Mouse (Mus musculus) testis, postnatal 14 days (tissue): ENCODE results near the gene Duox1.
A peak's percentile ranks its signal among the peaks of the same experiment; 100 is the strongest.

Source experiments
- DNase-seq: peaks from one replicate; pipeline ENCODE4 v3.0.0; 2021; ENCODE audit warnings: low spot score

The Duox1 gene

GRCm38 (mm10) chr2:122355389-122355788, 39.9 kb downstream of the Duox1 start:
- DNase-seq = no peak

GRCm38 (mm10) chr2:122356187-122356586, 40.7 kb downstream of the Duox1 start:
- no peak for DNase-seq

DNA sequence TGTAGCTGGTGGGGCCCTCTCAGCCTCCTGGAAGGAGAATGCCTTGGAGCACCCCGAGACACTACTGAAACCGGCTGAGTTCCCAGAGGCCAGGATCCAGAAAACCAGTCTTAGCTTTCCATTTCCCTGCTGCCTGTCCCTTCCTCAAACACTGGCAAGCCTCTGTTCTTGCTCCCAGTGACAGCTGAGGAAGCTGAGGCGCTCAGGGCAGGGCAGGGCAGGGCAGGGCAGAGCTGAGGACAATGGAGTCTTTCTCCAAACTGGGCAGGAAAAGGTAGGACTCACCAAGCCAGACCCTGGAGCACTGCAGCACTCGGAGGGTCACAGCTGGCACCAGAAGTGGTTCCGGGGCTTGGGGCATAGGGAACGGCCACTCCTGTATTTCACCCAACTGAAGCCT, 44.8 kb downstream of the Duox1 start:
- DNase-seq = no peak

- no peak for DNase-seq
Measured at GRCm38 (mm10) chr2:122361181-122361580, 45.7 kb downstream of the Duox1 start.

- no peak for DNase-seq
Measured at GRCm38 (mm10) chr2:122361868-122362621, 46.6 kb downstream of the Duox1 start.

DNA sequence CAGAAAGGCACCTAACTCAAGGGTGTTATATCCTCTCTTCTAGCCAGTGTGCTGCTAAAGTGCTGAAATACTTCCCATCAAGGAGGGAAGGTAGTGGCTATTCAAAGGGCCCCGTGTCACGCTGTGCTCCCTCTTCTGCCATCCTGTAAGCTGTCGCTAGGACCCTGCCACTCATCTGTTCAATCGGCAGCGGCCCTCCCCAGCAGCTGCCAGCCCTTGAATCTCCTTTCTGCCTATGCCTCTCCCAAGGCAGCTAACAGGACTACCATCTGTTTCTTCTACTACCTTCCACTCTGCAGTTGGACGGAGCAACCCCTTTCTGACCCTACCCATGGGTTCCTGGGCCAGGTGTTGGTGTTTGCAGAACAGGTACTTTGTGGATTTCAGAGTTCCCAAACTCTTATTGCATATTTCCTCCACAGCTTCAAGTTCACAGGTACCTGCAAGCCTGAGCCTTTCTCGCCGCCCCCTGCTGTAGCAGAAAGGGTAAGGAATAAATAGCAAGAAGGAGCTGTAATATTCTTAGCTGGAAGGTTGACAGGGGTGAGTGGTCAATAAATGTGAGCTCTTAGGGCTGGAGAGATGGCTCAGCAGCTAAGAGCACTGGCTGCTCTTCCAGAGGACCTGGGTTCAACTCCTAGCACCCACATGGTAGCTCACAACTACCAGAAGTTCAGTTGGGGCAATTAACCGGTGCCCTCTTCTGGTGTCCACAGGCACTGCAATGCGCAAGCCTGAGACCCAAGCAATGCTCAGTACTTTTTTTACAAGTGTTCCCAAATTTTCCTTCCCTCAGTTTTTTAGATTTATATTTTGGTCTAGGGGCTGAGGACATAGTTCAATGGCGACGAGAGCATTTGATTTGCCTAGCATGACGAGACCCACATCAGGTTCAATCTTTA, 47.4 kb downstream of the Duox1 start:
- DNase-seq = no peak

- no peak for DNase-seq
Measured at GRCm38 (mm10) chr2:122364352-122364944, 49.0 kb downstream of the Duox1 start.

DNA sequence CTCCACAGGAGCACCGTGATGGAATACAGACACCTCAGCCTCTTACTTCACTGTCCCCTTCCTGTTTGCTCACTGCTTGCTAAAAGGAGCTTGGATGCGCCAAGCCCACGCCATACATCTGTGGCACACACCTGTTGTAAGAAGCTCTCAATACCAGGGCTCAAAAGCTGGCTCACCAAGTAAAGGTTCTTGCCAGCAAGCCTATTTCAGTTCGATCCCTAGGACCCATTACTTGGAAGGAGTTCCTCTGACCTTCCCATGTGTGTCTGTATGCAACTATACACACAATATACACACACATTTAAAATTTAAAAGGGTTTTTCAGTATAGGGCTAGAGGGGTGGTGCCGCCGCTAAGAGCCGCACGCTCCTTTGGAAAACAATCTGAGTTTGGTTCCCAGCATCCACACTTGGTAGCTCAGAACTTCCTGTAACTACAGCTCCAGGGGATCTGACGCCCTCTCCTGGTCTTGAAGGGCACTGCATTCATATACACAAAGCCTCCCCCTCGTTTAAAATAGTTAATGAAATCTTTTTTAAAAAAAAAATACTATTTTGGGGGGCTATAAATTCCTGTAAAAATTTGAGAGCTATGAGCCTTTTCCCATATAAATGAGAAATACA, 49.9 kb downstream of the Duox1 start:
- no peak for DNase-seq

DNA sequence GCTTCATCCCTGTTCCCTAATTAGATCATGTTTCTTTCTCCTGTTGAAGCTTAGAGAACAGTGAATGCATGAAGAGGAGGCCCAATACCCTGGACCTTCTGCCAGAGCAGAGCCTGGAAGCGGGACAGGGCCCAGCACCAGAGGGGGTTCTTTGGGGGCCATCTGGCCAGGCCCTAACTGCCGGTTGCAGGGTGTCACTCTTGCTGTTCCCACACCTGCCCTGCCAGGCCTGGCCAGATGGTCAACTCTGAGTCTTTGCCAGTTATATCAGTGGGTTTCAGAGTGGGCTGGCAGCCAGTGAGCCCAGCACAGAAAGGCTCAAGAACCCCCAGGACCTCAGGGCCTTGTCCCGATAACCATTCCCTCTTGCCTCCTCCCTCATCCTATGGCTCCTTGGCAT, 50.6 kb downstream of the Duox1 start:
- no peak for DNase-seq

- DNase-seq = no peak
Measured at GRCm38 (mm10) chr2:122366706-122367105, 51.2 kb downstream of the Duox1 start.

DNA sequence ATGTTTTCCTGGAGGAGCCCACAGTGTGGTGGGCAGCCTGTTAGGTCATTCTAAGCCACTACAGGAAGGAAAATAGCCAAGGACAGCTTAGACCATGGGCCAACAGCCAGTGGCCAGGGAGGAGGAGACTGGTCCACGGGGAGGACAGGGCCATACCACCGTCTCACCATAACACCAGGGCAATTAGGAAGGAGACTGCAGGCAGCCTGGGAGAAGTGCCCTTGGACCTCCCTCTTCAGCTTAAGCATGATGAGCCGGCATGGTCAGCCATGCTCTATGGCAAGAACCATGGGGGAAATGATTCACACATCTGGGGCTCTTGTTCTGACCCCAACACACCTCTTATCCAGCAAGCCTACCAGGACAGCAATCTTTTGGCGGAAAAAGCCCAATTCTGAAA, 51.7 kb downstream of the Duox1 start:
- DNase-seq = no peak

DNA sequence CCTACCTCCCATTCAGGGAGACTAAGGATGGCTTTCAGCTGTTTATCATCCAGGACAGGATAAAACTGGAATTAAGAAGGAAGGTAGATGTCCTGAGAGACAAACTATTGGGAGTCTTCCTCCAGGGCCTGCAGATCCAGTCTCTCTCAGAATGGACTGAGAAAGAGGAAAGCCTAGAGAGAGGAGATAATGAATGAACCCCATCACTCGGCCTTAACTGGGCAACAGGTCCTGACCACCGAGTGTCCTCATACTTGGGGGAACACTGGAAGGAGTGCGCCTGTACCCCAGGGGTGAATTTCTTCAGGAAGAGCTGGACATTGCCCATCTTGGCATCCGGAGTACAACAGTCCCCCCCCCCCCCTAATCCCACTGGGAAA, 52.2 kb downstream of the Duox1 start:
- DNase-seq = no peak

DNA sequence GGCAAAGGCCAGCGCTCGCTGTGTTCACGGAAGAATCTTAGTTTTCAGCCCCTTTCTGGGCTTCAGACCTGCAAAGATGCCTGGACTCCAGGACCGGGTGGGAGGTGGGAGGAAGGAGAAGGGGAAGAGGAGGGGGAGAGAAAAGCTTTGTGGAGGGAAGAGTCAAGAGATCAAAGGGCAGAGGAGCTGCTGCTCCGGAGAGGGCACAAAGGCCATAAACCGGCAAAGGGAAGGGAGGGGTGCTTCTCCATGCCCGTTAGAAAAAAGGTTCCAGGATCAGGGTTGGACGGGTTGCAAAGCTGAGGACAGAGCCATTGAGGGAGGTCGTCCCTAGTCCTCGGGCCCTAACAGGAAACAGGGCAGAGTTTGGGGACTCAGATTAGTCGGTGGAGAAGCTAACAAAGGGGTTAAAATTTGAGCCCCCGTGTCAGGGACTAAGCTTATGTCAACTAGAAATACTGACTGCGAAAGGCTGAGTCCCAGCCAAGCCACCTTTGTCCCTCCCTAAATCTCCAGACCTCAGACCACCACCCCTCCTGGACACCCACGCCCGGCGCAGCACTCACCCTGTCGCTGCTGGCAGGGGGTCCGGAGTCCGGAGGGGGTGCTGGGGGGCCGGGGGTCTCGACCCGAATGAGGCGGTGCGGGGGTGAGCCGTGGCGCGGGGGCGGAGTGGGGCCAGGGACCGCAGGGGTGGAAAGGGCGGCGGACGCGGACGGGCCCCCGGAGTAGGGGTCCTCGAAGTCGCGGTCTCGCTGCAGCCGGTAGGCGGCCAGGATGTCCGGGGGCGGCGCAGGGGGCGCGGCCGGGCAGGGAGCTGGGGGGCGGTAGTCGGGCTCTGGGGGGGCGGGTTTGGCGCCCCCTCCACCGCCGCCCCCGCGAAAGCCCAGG, 52.9 kb downstream of the Duox1 start:
- DNase-seq = no peak

GRCm38 (mm10) chr2:122368995-122369739, 53.7 kb downstream of the Duox1 start, which contains the start of gene Shf:
Gene Shf, minus strand, starts transcription at chr2:122369162.
- peak; percentile 89 for DNase-seq

- DNase-seq = no peak
Measured at GRCm38 (mm10) chr2:122370101-122370750, 54.8 kb downstream of the Duox1 start.

- no peak for DNase-seq
Measured at GRCm38 (mm10) chr2:122372067-122372466, 56.6 kb downstream of the Duox1 start.

DNA sequence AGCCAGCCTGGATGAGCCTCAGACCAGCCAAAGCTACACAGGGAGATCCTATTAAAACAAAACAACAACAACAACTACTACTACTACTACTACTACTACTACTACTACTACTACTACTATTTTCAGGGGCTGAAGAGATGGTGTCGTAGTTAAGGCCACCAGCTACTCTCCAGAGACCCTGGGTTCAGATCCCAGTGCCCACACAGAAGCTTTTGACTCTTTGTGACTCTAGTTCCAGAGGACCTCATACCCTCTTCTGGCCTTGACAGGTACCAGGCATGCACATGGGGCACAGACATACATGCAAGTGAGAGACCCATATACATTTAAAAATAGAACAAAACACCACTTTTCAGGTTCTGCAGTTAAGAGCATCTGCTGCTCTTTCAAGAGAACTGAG, 57.1 kb downstream of the Duox1 start:
- DNase-seq = no peak

GRCm38 (mm10) chr2:122374012-122374411, 58.5 kb downstream of the Duox1 start:
- no peak for DNase-seq

GRCm38 (mm10) chr2:122374666-122375331, 59.3 kb downstream of the Duox1 start:
- no peak for DNase-seq
